10 mouse cellular contexts compared by ENCODE assay signal in the genomic region with DNA sequence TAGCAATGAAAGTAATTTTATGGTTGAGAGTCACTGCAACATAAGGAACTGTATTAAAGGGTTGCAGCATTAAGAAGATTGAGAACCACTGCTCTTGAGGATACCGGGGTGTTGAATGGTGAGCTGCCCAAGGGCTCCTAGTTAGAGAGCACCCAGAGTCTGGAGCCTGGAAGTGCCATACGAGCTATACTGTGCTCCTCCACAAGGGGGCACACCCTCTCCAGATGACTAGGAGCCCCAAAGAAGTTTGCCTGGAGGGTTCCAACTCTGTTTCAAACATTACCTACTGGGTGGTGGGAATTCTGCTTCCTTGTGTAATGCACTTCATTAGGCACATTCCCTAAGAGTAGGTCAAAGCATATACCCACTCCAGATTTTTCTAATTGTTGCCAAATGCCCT.
DNase-seq lines count a peak whose midpoint lies in the region; ATAC-seq and TF ChIP-seq lines count a peak whose summit lies in the region.
"Had no signal": no experiment of that assay in that cellular context is flagged by ENCODE, and none has a peak within 500 bp of the region (broad histone marks: within the 10 kb centered on the region; RNA-seq: fewer than 3 reads in every experiment).

No protein-coding gene starts in this region.

- DNase-seq in hindbrain, postnatal 0 days (ENCODE audit: low spot score) = peak; percentile 67
- DNase-seq in ES-CJ7 (ENCODE audit: low read depth, low spot score) = peak; percentile 40
- peak; percentile 18 for DNase-seq in embryonic facial prominence, embryonic 14.5 days (ENCODE audit: low spot score)
- peak; percentile 77 for DNase-seq in layer of hippocampus, adult 11-12 months (ENCODE audit: low spot score)
- peak; percentile 60 for DNase-seq in urinary bladder, postnatal 25 days (ENCODE audit: low spot score)
- DNase-seq: liver, embryonic 13.5 days had no signal

- WGBS in hindbrain, postnatal 0 days = 39% methylated on average over 2 of the region's 2 CpGs
- WGBS in hindbrain, embryonic 12.5 days = 32% methylated on average over 2 of the region's 2 CpGs
- WGBS in embryonic facial prominence, embryonic 14.5 days = 27% methylated on average over 2 of the region's 2 CpGs

- H3K36me3 ChIP-seq in hindbrain, postnatal 0 days (ENCODE audit: insufficient read depth, low read length) = no peaks in the 10 kb centered on the region
- no peaks in the 10 kb centered on the region for H3K36me3 ChIP-seq in hindbrain, embryonic 12.5 days
- H3K36me3 ChIP-seq in embryonic facial prominence, embryonic 14.5 days (ENCODE audit: control insufficient read depth, insufficient read depth, low read length) = no peaks in the 10 kb centered on the region
- H3K36me3 ChIP-seq: embryonic facial prominence, embryonic 13.5 days; liver, embryonic 13.5 days had no signal

- peaks cover 4% of the 10 kb centered on the region; the same call in 1 of the 2 replicates for H3K27me3 ChIP-seq in hindbrain, postnatal 0 days (ENCODE audit: insufficient read depth, low read length)
- peaks cover 4% of the 10 kb centered on the region for H3K27me3 ChIP-seq in hindbrain, embryonic 12.5 days
- H3K27me3 ChIP-seq in embryonic facial prominence, embryonic 14.5 days (replicated peaks; ENCODE audit: control insufficient read depth, insufficient read depth, low read length) = no peaks in the 10 kb centered on the region

- no peak overlapping the region for H3K27ac ChIP-seq in hindbrain, postnatal 0 days
- H3K27ac ChIP-seq in hindbrain, embryonic 12.5 days = no peak overlapping the region
- no peak overlapping the region for H3K27ac ChIP-seq in bone marrow macrophage, adult 2 months (ENCODE audit: insufficient read depth, low read depth, low read length)
- H3K27ac ChIP-seq in embryonic facial prominence, embryonic 14.5 days (replicated peaks; ENCODE audit: low read depth, low read length) = no peak overlapping the region
- H3K27ac ChIP-seq: embryonic facial prominence, embryonic 13.5 days; liver, embryonic 13.5 days had no signal

- H3K4me3 ChIP-seq in hindbrain, postnatal 0 days (ENCODE audit: low read length) = no peak overlapping the region
- H3K4me3 ChIP-seq in hindbrain, embryonic 12.5 days = no peak overlapping the region
- no peak overlapping the region for H3K4me3 ChIP-seq in bone marrow macrophage, adult 2 months (ENCODE audit: insufficient read depth, low read length)
- H3K4me3 ChIP-seq in embryonic facial prominence, embryonic 14.5 days (ENCODE audit: low read depth, low read length) = no peak overlapping the region
- H3K4me3 ChIP-seq: embryonic facial prominence, embryonic 13.5 days; liver, embryonic 13.5 days had no signal

- H3K9me3 ChIP-seq in hindbrain, postnatal 0 days (ENCODE audit: low read length) = no peaks in the 10 kb centered on the region
- no peaks in the 10 kb centered on the region for H3K9me3 ChIP-seq in hindbrain, embryonic 12.5 days (replicated peaks)
- no peaks in the 10 kb centered on the region for H3K9me3 ChIP-seq in embryonic facial prominence, embryonic 14.5 days (ENCODE audit: control insufficient read depth, low read length)
- H3K9me3 ChIP-seq: embryonic facial prominence, embryonic 13.5 days; liver, embryonic 13.5 days had no signal

- no peak for ATAC-seq in hindbrain, postnatal 0 days
- ATAC-seq in hindbrain, embryonic 12.5 days (ENCODE audit: low FRiP score) = no peak
- no peak for ATAC-seq in embryonic facial prominence, embryonic 14.5 days (ENCODE audit: low read depth)
- ATAC-seq in megakaryocyte progenitor cell, adult 5-6 weeks (replicated peaks; ENCODE audit: poor library complexity) = peak; percentile 55

- H3K9ac ChIP-seq in hindbrain, postnatal 0 days (replicated peaks; ENCODE audit: low read length) = no peak overlapping the region
- no peak overlapping the region for H3K9ac ChIP-seq in hindbrain, embryonic 12.5 days
- H3K9ac ChIP-seq in embryonic facial prominence, embryonic 14.5 days (ENCODE audit: low read depth, low read length) = no peak overlapping the region
- H3K9ac ChIP-seq: embryonic facial prominence, embryonic 13.5 days; liver, embryonic 13.5 days had no signal

- H3K4me2 ChIP-seq in hindbrain, postnatal 0 days (ENCODE audit: low read depth, low read length) = no peak overlapping the region
- H3K4me2 ChIP-seq in hindbrain, embryonic 12.5 days (replicated peaks) = no peak overlapping the region
- no peak overlapping the region for H3K4me2 ChIP-seq in embryonic facial prominence, embryonic 14.5 days (ENCODE audit: low read depth, low read length)
- H3K4me2 ChIP-seq: embryonic facial prominence, embryonic 13.5 days; liver, embryonic 13.5 days had no signal

- H3K4me1 ChIP-seq in hindbrain, postnatal 0 days (ENCODE audit: insufficient read depth, low read length) = peaks cover 9% of the 10 kb centered on the region; the same call in 1 of the 2 replicates
- peaks cover 22% of the 10 kb centered on the region for H3K4me1 ChIP-seq in hindbrain, embryonic 12.5 days
- no peaks in the 10 kb centered on the region for H3K4me1 ChIP-seq in bone marrow macrophage, adult 2 months (ENCODE audit: control insufficient read depth, insufficient read depth, low read length)
- H3K4me1 ChIP-seq in embryonic facial prominence, embryonic 14.5 days (ENCODE audit: control insufficient read depth, insufficient read depth, low read length) = peaks cover 8% of the 10 kb centered on the region; the same call in 1 of the 2 replicates
- H3K4me1 ChIP-seq: liver, embryonic 13.5 days had no signal

- TF ChIP-seq POLR2A in bone marrow macrophage, adult 2 months (IDR thresholded peaks at IDR 0.05; ENCODE audit: borderline replicate concordance, low read depth, low read length) = no peak

- peak; percentile 74 for TF ChIP-seq CTCF in hindbrain, postnatal 0 days (IDR thresholded peaks at IDR 0.05; ENCODE audit: low read depth)
- TF ChIP-seq CTCF in bone marrow macrophage, adult 2 months (IDR thresholded peaks at IDR 0.05; ENCODE audit: low read depth, low read length) = peak; percentile 56; the same call in 1 of the 2 replicates

Comparison
In these comparisons a context has a peak if more than half of its experiments do, and no peak if none do; other contexts are left out.
1. DNase-seq: peak in every context shown above with its lines; median percentile 77 in layer of hippocampus, adult 11-12 months; 67 in hindbrain, postnatal 0 days; 60 in urinary bladder, postnatal 25 days; 40 in ES-CJ7; 18 in embryonic facial prominence, embryonic 14.5 days.